Mouse (Mus musculus) left cerebral cortex, adult 2 months (tissue): ENCODE measurements around the gene Commd1. TPM values are rescaled to one million over a fixed set of nuclear protein-coding genes. Genes with fewer than 3 reads are reported as not detected.

Source experiments
- DNase-seq, 2 experiments: peaks; one replicate each; pipeline ENCODE4 v3.0.0; 2021 to 2022; ENCODE audit warnings: low spot score in 2 of 2, mixed read lengths in 1 of 2; ENCODE audit errors: extremely low spot score in 1 of 2
- H3K27ac ChIP-seq: fragments of 200-600 bp; 2 replicates; pipeline ENCODE4 v1.8.1; 2022
- H3K4me3 ChIP-seq: fragments of 200-600 bp; 2 replicates; pipeline ENCODE4 v1.8.1; 2022
- CTCF ChIP-seq: fragments of 200-600 bp; IDR thresholded peaks from 2 replicates; pipeline ENCODE4 v1.8.1; 2022; ENCODE audit warnings: antibody characterized with exemption, mild to moderate bottlenecking, moderate library complexity
- intact Hi-C: fragments of 180-260 bp; cut with DNase I; formaldehyde crosslinking; loops from one replicate; pipeline ENCODE4 v1.15.1; 2025
- total RNA-seq, 2 experiments: library from RNA; stranded (reverse); gene quantifications; 2 replicates each; pipeline ENCODE4 v1.2.3; 2021

Commd1 gene
- total RNA-seq, 2 experiments from 2014 or later = 36.7 to 47.7 TPM

GRCm38 (mm10) chr11:22965503-22965902 lies 16.7 kb downstream of the Commd1 start:
- intact Hi-C loops = loop anchor here (5.0 kb wide), 1 partner anchor 243 kb away; no protein-coding TSS in a partner anchor
- TF ChIP-seq CTCF = peak; percentile 61
- H3K27ac ChIP-seq = no peak overlapping the region; the same call in 1 of the 2 replicates
- no peak overlapping the region for H3K4me3 ChIP-seq
- no peak for DNase-seq

- intact Hi-C loops = no loop called here
- Histone ChIP-seq H3K4me3 (no peak overlapping the region), H3K27ac (peak overlapping the region; percentile 44)
- TF ChIP-seq CTCF = no peak
- no peak for DNase-seq
Measured at GRCm38 (mm10) chr11:22964401-22964800, 17.8 kb downstream of the Commd1 start.

GRCm38 (mm10) chr11:22962101-22962500 lies 20.1 kb downstream of the Commd1 start:
- TF ChIP-seq CTCF = no peak
- intact Hi-C loops = no loop called here
- H3K4me3 ChIP-seq = no peak overlapping the region
- no peak overlapping the region for H3K27ac ChIP-seq
- no peak for DNase-seq

- H3K4me3 ChIP-seq = no peak overlapping the region
- no peak overlapping the region for H3K27ac ChIP-seq
- TF ChIP-seq CTCF = peak; percentile 69
- DNase-seq = no peak
- intact Hi-C loops = loop anchor here (1.0 to 10.0 kb wide), 3 partner anchors 101 to 733 kb away; no protein-coding TSS in a partner anchor
Measured at GRCm38 (mm10) chr11:22957791-22958374, 24.3 kb downstream of the Commd1 start.

DNA sequence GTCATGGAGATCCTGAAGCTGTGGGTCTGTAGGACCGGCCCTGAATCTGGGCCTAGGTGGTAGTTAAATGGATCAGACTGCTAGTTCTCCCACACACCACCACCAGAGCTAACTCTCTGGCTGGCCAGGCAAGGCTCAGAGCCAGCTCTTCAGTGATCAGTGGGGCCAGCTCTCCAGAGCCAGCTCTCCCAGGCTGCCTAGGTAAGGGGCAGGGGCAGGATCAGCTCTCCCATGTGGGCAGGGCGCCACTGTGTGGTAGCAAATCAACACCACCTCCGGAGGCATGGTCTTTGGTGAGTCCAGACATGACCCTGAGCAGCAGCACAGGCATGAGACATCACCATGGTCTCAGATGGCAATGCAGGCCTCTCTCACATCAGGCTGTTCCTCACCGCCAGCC lies 25.4 kb downstream of the Commd1 start:
- DNase-seq = no peak
- intact Hi-C loops = loop anchor here (1.0 to 10.0 kb wide), 3 partner anchors 100 to 732 kb away; no protein-coding TSS in a partner anchor
- no peak overlapping the region for H3K4me3 ChIP-seq

DNA sequence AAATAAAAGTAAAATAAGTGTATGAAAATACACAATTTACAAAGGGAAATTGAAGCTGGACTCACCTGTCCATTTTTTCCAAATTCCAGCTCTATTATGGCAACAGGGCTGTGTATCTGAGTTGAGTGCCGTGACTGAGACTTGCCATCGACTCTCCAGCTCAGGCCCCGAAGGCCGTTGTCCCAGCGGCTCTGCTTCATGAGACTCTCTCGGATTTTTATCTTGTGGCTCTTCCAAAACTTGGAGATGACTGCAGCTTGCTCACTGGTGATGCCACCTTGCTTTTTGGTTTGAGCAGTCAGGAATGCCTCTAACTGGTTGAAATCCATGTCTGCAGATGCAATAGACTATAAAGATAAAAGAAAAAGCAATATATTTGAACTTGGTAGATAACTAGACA lies 25.8 kb downstream of the Commd1 start:
- intact Hi-C loops = loop anchor here (5.0 to 10.0 kb wide), 2 partner anchors 99 to 732 kb away; no protein-coding TSS in a partner anchor
- no peak for TF ChIP-seq CTCF
- Histone ChIP-seq H3K4me3 (no peak overlapping the region), H3K27ac (no peak overlapping the region)
- no peak for DNase-seq

More for the DNA sequence above, 25.4 kb downstream of the Commd1 start:
- no peak overlapping the region for H3K27ac ChIP-seq
- peak; percentile 54 for TF ChIP-seq CTCF

DNA sequence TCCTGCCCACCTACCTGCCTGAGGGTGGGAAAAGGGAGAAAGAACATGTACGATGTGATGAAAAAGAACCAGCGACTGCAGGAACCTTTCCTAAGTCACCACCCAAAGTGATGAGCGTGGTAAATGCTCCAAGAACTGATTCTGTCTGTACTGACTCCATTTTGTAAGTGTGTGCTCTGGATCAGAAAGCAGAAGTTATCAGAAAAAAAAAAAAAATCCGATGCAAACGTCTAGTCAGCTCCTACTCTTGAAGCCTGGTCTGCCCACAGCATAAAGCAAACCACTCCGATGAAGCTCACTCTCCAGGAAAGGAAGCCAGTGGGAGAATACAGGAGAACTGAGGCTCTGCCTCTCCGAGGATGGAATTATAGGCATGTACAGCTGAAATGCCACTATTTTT lies 29.5 kb downstream of the Commd1 start:
- no peak for DNase-seq
- Histone ChIP-seq H3K27ac (no peak overlapping the region), H3K4me3 (no peak overlapping the region)
- TF ChIP-seq CTCF = no peak
- intact Hi-C loops = loop anchor here (10.0 kb wide), 1 partner anchor 728 kb away; no protein-coding TSS in a partner anchor

- H3K4me3 ChIP-seq = no peak overlapping the region
- intact Hi-C loops = loop anchor here (10.0 kb wide), 1 partner anchor 725 kb away; no protein-coding TSS in a partner anchor
- DNase-seq = no peak
- no peak; the same call in none of the 2 replicates for TF ChIP-seq CTCF
- H3K27ac ChIP-seq = no peak overlapping the region
Measured at GRCm38 (mm10) chr11:22950131-22950530, 32.1 kb downstream of the Commd1 start.

GRCm38 (mm10) chr11:22949101-22949500 lies 33.1 kb downstream of the Commd1 start:
- TF ChIP-seq CTCF = no peak
- intact Hi-C loops = no loop called here
- no peak overlapping the region for H3K27ac ChIP-seq
- no peak overlapping the region for H3K4me3 ChIP-seq
- no peak for DNase-seq

GRCm38 (mm10) chr11:22938983-22939382 lies 43.2 kb downstream of the Commd1 start:
- no peak overlapping the region for H3K4me3 ChIP-seq
- intact Hi-C loops = loop anchor here (5.0 kb wide), 1 partner anchor 82 kb away; no protein-coding TSS in a partner anchor
- DNase-seq = no peak
- TF ChIP-seq CTCF = no peak
- H3K27ac ChIP-seq = no peak overlapping the region

DNA sequence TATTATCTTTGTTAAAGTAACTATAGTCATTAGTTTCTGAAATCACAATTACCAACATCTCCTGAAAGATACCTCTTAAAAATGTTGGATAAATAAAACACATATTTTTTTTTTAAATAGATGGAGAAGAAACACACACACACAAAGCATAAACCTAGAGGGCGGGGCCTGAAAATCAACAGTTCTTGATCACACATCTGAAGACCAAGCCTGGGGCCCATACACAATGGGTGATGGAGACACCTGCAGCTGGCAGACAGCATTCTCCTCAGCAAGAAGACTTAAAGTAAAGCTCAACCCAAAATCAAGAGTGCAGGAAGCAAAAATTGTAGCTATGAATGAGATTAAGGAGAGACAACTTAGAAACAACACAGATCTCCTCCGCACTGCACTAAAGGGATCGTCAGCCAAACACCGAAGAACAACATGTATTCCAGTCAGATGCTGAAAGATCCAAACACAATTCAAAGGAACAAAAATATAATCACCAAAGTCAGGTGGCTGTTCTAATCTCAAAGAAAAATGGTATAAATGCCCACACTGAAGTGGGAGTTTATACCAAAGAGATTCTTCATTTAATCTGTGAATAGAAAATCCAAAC lies 44.4 kb downstream of the Commd1 start:
- DNase-seq = no peak
- TF ChIP-seq CTCF = no peak
- intact Hi-C loops = loop anchor here (5.0 kb wide), 1 partner anchor 81 kb away; no protein-coding TSS in a partner anchor
- Histone ChIP-seq H3K4me3 (no peak overlapping the region), H3K27ac (no peak overlapping the region)

DNA sequence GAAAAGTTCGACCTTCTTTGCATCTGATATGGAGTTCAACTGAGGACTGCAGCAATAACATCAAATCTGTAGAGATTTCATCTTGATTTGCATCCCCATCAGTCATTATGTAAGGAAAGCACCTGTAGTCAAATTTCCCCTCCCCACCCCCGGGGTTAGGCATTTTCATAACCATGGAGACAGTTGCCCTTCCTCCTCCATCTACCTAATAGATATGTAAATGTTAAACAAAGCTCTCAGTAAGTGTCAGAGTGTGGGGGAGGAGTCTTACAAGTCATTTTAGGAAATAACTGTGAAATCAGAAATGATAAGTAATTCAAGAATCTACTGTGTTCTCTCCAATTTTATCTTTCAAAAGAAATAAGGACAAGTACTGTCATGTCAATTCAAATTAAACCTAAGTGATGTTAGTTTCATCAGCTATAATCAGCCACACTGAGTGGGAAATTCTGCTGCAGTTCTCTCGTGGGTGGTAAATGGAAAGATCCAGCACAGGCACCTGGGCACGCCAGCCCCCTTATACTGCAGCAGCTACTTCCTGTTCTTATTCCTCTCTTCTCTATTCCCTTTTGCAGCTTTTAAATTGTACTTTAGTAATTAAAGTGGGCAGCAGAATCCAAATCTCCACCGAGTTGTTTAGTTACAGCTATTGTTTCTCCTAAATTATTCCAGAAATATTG lies 45.6 kb downstream of the Commd1 start:
- peak; percentile 15 to 48 for DNase-seq
- no peak overlapping the region for H3K27ac ChIP-seq
- no peak for TF ChIP-seq CTCF
- H3K4me3 ChIP-seq = no peak overlapping the region
- intact Hi-C loops = loop anchor here (5.0 kb wide), 1 partner anchor 79 kb away; no protein-coding TSS in a partner anchor
